Mouse (Mus musculus) urinary bladder, postnatal 36 days (tissue): Measurements from ENCODE around the gene Gm3259.
"Not testable (repeated sequence)": the region's sequence is repeated elsewhere in the genome, so short reads cannot be mapped to it uniquely, and the experiment has no call there.

Experiments used
- DNase-seq, 2 experiments: peaks; one replicate each; pipeline ENCODE4 v3.0.0; 2022; ENCODE audit warnings: low spot score in 2 of 2, mixed read lengths in 1 of 2

Gene Gm3259

GRCm38 (mm10) chr5:95305611-95306010 lies at the start of gene Gm3259:
TSS of gene Gm3259 (plus strand) at chr5:95305911.
- not testable (repeated sequence) for DNase-seq

GRCm38 (mm10) chr5:95272668-95273067 lies 33.0 kb upstream of the Gm3259 start, which contains the start of gene Gm10424:
TSS of gene Gm10424 (minus strand) at chr5:95272768.
- not testable (repeated sequence) for DNase-seq
